Mouse (Mus musculus): ENCODE measurements around the gene Ahnak2. TPM values are rescaled to one million over a fixed set of nuclear protein-coding genes. Genes with fewer than 3 reads are reported as not detected.
A peak's percentile ranks its signal among the peaks of the same experiment; 100 is the strongest.
"Not testable (repeated sequence)": the region's sequence is repeated elsewhere in the genome, so short reads cannot be mapped to it uniquely, and the experiment has no call there.

The Ahnak2 gene
- 10 to 100 TPM; 14.1 to 20.2 TPM for total RNA-seq (2021)

GRCm38 (mm10) chr12:112801864-112802846 lies at the start of gene Ahnak2:
TSS of gene Ahnak2 (minus strand) at chr12:112802657.
- intact Hi-C loops (cut with DNase I) = loop anchor here (2.0 to 5.0 kb wide), 2 partner anchors 43 to 55 kb away; no protein-coding TSS in a partner anchor
- DNase-seq = no peak

GRCm38 (mm10) chr12:112851116-112851515 lies 48.7 kb upstream of the Ahnak2 start:
- intact Hi-C loops (cut with DNase I) = no loop called here
- DNase-seq = no peak

GRCm38 (mm10) chr12:112850344-112850743 lies 47.9 kb upstream of the Ahnak2 start:
- intact Hi-C loops (cut with DNase I) = no loop called here
- no peak for DNase-seq

- intact Hi-C loops (cut with DNase I) = no loop called here
- no peak for DNase-seq
Measured at GRCm38 (mm10) chr12:112849235-112850022, 47.0 kb upstream of the Ahnak2 start.

GRCm38 (mm10) chr12:112847880-112848279 lies 45.4 kb upstream of the Ahnak2 start:
- intact Hi-C loops (cut with DNase I) = no loop called here
- no peak for DNase-seq

- intact Hi-C loops (cut with DNase I) = loop anchor here (1.0 to 5.0 kb wide), 4 partner anchors 28 to 192 kb away; no protein-coding TSS in a partner anchor
- peak; percentile 86 to 94 for DNase-seq
Measured at GRCm38 (mm10) chr12:112843803-112844202, 41.3 kb upstream of the Ahnak2 start.

- intact Hi-C loops (cut with DNase I) = loop anchor here (5.0 kb wide), 1 partner anchor 190 kb away; no protein-coding TSS in a partner anchor
- not testable (repeated sequence) for DNase-seq
Measured at GRCm38 (mm10) chr12:112842128-112842527, 39.7 kb upstream of the Ahnak2 start.

GRCm38 (mm10) chr12:112841338-112841892 lies 39.0 kb upstream of the Ahnak2 start:
- not testable (repeated sequence) for DNase-seq
- intact Hi-C loops (cut with DNase I) = loop anchor here (5.0 kb wide), 1 partner anchor 189 kb away; no protein-coding TSS in a partner anchor

- intact Hi-C loops (cut with DNase I) = loop anchor here (5.0 kb wide), 1 partner anchor 188 kb away; no protein-coding TSS in a partner anchor
- no peak for DNase-seq
Measured at GRCm38 (mm10) chr12:112840209-112841086, 38.0 kb upstream of the Ahnak2 start.

- intact Hi-C loops (cut with DNase I) = no loop called here
- no peak for DNase-seq
Measured at GRCm38 (mm10) chr12:112835046-112835445, 32.6 kb upstream of the Ahnak2 start.

- DNase-seq = no peak
- intact Hi-C loops (cut with DNase I) = no loop called here
Measured at GRCm38 (mm10) chr12:112833527-112833926, 31.1 kb upstream of the Ahnak2 start.

- DNase-seq = no peak
- intact Hi-C loops (cut with DNase I) = no loop called here
Measured at GRCm38 (mm10) chr12:112832411-112832810, 30.0 kb upstream of the Ahnak2 start.

GRCm38 (mm10) chr12:112830570-112830969 lies 28.1 kb upstream of the Ahnak2 start:
- no peak for DNase-seq
- intact Hi-C loops (cut with DNase I) = no loop called here

- intact Hi-C loops (cut with DNase I) = no loop called here
- DNase-seq = no peak
Measured at GRCm38 (mm10) chr12:112830141-112830540, 27.7 kb upstream of the Ahnak2 start.

- intact Hi-C loops (cut with DNase I) = loop anchor here (2.0 kb wide), 1 partner anchor 21 kb away; the partner anchor contains the start of gene Clba1
Measured at GRCm38 (mm10) chr12:112829244-112829864, 26.9 kb upstream of the Ahnak2 start, which contains the start of gene Cdca4. TSS of gene Cdca4 (minus strand) at chr12:112829423.

GRCm38 (mm10) chr12:112828501-112829243 lies 26.2 kb upstream of the Ahnak2 start:
- no peak for DNase-seq
- intact Hi-C loops (cut with DNase I) = loop anchor here (2.0 kb wide), 1 partner anchor 20 kb away; the partner anchor contains the start of gene Clba1

More at GRCm38 (mm10) chr12:112829244-112829864, 26.9 kb upstream of the Ahnak2 start, which contains the start of gene Cdca4:
- peak; percentile 98 to 99 for DNase-seq

- intact Hi-C loops (cut with DNase I) = no loop called here
Measured at GRCm38 (mm10) chr12:112825901-112826300, 23.4 kb upstream of the Ahnak2 start.

GRCm38 (mm10) chr12:112823221-112823620 lies 20.8 kb upstream of the Ahnak2 start:
- no peak for DNase-seq
- intact Hi-C loops (cut with DNase I) = no loop called here

More at GRCm38 (mm10) chr12:112825901-112826300, 23.4 kb upstream of the Ahnak2 start:
- DNase-seq = no peak

All from heart, postnatal 36 days (tissue).